Mouse (Mus musculus): ENCODE results near the gene Hk2.

Gene Hk2

DNA sequence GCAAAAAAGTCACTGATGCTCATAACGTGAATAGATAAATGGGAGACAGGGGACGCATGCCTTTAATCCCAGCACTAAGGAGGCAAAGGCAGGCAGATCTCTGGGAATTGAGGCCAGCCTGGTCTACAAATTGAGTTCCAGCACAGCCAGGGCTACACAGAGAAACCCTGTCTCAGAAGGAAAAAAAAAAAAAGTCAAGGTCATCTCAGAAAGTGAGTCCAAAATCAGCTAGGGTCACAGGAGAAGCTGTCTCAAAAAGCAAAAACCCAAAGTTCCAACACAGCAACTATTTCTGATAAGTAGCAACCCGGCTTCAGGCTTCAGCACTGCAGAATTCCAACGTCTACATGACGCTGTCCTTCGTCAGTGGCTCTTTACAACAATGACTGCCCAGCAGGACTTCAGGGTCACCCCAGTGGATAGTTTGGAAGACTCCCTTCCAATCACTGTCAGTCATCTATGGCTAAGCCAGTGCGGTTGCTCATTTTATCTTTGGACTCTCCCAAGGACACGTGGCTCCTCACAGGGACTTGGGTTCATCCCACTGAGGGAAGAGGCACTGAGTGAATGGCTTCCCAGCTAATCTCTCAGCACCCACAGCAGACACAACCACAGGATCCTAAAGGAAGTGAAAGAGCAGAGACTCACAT lies 33.3 kb downstream of the Hk2 start:
- DNase-seq (ENCODE audit: low spot score in 2 of 2), result no peak

- DNase-seq (ENCODE audit: low spot score in 2 of 2), result peak in 1 of 2 experiments; percentile 73
These were observed 34.0 kb downstream of the Hk2 start for GRCm38 (mm10) chr6:82740269-82740668.

- DNase-seq (ENCODE audit: low spot score in 2 of 2), result no peak
These were observed 36.4 kb downstream of the Hk2 start for GRCm38 (mm10) chr6:82737634-82738540.

DNA sequence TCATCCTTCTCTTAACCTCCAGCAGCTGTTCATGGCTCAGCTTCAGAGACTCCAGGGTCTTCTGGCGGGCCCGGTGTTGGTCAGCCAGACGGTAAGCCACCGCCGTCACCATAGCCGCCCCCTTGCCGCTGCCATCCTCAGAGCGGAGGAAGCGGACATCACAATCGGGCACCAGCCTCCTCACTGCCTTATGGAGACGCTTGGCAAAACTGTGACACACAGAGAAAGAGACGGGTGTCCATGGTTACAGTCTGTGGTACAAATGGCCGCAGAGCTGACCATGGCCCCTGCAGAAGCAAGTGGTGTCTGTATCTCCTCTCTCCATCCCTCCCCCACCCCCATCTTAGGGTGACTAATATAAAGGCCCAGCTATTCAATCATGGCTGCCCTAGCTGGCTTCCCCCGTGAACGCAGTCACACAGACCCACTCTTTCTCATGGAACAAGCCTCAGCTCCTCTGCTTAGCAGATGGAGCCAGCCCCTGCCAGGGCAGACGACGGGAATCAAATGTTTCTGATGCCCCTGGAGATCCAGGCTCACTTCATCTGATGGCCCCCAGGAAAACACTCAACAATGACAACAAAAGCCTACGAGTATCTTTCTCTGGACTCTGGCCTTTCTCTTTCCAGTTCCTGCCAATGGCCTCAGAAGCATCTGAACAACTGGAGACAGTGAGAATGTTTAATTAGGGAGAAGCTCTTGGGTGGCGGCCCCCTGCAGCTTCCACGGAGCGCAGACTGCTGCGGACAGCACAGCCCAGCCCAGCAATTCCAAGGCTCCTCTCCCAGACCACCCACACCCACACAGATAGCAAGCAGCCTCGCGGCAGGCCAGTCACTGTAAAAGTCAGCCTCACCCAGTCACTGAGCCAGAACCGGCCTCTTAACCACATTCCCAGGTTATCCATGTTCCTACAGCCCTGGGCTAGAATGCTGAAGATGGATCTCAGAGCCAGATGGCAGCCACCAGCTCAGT lies 37.3 kb downstream of the Hk2 start:
- no peak for DNase-seq (ENCODE audit: low spot score in 2 of 2)

DNA sequence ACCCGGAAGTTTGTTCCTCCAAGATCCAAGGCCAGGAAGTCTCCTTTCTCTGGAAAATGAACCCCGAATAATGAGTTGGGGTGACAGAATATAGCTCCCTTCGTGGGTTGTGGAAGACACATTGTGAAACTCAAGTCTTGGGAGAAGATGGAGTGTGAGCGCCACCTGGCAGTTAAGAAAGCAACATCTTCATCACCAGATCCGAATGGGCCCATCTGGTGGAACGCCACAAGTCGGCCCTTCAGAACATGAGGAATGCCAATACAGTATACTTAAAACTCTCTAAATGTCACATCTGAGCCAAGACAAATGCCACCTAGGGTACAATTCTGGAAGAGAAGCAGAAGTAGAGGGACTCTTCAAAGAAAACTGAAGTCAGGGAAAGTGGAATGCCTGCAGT lies 38.9 kb downstream of the Hk2 start:
- no peak for DNase-seq (ENCODE audit: low spot score in 2 of 2)

DNA sequence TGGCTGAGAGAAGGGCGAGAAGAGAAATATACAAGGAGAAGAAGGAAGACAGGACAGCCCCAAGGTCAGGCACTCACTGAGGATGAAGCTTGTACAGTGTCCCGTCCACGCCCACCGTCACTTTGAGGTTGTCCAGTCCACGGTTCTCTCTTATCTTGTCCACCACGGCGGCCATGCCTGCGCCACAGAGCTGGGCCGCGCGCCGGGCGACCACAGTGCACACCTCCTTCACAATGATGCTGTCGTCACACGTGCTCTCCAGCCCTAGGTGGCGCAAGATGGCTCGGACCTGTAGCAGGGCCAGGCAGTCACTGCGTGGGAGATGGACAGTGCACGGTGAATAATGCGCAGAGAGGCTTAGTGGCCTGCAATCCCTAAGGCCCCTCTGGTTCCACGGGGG lies 45.6 kb downstream of the Hk2 start:
- DNase-seq (ENCODE audit: low spot score in 2 of 2), result no peak

DNA sequence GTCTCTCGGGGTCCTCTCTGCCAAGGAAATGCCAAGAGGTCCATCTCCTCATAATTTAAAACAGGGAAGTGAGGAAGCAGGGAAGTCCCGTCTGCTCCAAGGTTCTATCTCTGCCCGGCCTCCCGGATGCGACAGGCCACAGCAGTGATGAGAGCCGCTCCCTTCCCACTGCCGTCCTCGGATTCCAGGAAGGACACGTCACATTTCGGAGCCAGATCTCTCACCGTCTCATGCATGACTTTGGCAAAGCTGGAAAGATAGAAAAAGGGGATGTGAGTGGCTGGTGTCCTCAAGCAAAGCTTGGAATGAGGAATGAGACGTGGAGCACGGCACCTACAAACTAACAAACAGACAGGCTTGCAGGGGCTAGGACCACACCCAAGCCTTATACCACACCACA lies 47.0 kb downstream of the Hk2 start:
- no peak for DNase-seq (ENCODE audit: low spot score in 2 of 2)

- DNase-seq (ENCODE audit: low spot score in 2 of 2), result no peak
These were observed 50.9 kb downstream of the Hk2 start for GRCm38 (mm10) chr6:82723321-82723720.

GRCm38 (mm10) chr6:82716126-82716525 lies 58.1 kb downstream of the Hk2 start:
- no peak for DNase-seq (ENCODE audit: low spot score in 2 of 2)

- no peak for DNase-seq (ENCODE audit: low spot score in 2 of 2)
These were observed 58.6 kb downstream of the Hk2 start for GRCm38 (mm10) chr6:82715653-82716052.

DNA sequence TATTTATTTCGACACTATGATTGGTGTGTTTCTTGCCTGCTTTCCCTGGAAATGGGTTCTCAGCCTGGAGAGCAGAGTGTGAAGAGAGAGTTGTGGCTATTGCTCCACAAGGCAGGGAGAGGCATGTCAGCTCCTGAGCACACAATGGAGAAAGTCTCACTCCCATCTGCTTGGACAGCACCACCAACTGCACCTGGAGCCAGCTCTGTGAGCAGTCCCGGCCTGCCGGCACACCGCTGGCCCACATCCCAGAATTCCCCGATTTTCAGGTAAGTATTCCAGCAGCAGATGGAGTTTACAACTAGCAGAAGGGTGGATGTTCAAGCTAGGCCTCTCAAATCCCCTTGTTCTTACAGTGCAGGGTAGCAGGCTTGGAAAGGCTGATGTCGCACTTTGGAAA lies 59.0 kb downstream of the Hk2 start:
- DNase-seq (ENCODE audit: low spot score in 2 of 2), result peak in 1 of 2 experiments; percentile 24

DNA sequence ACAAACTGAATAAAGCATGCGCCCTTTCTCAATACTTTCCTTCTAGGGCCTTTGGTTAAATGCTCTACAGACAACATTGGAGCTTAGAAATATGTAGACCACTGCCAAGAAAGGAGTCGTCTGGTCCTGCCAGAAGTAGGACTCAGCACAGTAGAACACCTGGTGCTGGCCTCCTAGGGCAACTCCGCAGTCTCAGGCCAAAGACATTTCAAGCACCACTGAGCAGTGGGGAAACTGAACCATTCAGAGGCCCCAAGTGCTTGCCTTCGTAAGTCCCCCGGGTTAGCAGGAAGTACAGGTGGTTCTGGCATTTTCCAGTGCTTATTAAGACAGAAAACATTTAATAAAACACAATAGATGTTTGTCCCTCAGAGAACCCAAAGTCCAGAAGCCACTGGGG lies 59.4 kb downstream of the Hk2 start:
- DNase-seq (ENCODE audit: low spot score in 2 of 2), result no peak

GRCm38 (mm10) chr6:82714243-82714642 lies 60.0 kb downstream of the Hk2 start:
- peak in 1 of 2 experiments; percentile 87 for DNase-seq (ENCODE audit: low spot score in 2 of 2)

GRCm38 (mm10) chr6:82707742-82708141 lies 66.5 kb downstream of the Hk2 start:
- no peak for DNase-seq (ENCODE audit: low spot score in 2 of 2)

GRCm38 (mm10) chr6:82707241-82707640 lies 67.0 kb downstream of the Hk2 start:
- DNase-seq (ENCODE audit: low spot score in 2 of 2), result no peak

DNA sequence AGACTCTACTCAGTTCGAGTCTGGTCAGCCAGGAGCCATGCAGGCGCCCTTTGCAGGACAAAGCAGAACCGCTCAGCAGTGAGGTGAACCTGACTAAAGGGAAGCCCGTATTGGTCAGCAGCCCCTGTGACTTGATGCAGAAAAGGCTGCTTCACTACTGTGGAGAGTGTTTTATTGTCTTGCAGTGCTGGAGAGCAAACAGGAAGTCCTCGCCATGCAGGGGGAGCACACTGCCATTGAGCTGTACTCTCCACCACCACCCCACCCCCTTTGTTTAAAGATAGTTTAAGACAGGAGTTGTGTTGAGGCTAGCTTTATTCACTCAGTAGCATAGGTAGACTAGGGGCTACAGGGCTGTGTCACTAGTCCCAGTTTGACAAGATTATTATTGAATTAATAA lies 69.0 kb downstream of the Hk2 start, which contains the start of gene Pole4:
Gene Pole4 (minus strand): TSS at position 145 of the 400 bp plus-strand sequence.
- no peak for DNase-seq (ENCODE audit: low spot score in 2 of 2)

- DNase-seq (ENCODE audit: low spot score in 2 of 2), result no peak
These were observed 70.5 kb downstream of the Hk2 start for GRCm38 (mm10) chr6:82703710-82704109.

- DNase-seq (ENCODE audit: low spot score in 2 of 2), result peak; percentile 16 to 86
These were observed 71.6 kb downstream of the Hk2 start for GRCm38 (mm10) chr6:82702593-82703017.

GRCm38 (mm10) chr6:82701296-82701695 lies 73.0 kb downstream of the Hk2 start:
- no peak for DNase-seq (ENCODE audit: low spot score in 2 of 2)

DNA sequence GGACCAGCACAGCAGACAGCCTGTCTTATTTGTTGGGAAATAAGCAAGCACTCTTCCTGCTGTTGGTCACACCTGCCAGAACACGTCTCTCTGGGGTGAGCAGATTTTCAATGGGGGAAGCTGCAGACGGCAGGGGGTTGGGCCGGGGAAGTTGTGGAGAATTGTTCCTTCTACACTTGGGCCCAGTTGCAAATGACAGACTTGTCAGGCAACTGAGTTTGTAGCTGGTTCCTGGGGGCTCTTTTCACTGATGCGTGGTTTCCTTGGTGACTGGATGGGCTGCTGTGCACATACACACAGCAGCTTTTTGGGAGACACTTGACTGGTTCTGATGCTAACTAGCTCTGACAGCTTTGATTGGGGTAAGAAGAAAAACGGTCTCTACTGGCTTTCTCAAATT lies 74.4 kb downstream of the Hk2 start:
- no peak for DNase-seq (ENCODE audit: low spot score in 2 of 2)

GRCm38 (mm10) chr6:82696736-82697135 lies 77.5 kb downstream of the Hk2 start:
- no peak for DNase-seq (ENCODE audit: low spot score in 2 of 2)

GRCm38 (mm10) chr6:82694668-82695067 lies 79.6 kb downstream of the Hk2 start:
- no peak for DNase-seq (ENCODE audit: low spot score in 2 of 2)
